Mouse (Mus musculus): ENCODE results near the gene Aig1. TPM values are rescaled to one million over a fixed set of nuclear protein-coding genes. Genes with fewer than 3 reads are reported as not detected.

Aig1 gene
- total RNA-seq, 1 experiment from 2014 or later: 34.5 TPM

DNA sequence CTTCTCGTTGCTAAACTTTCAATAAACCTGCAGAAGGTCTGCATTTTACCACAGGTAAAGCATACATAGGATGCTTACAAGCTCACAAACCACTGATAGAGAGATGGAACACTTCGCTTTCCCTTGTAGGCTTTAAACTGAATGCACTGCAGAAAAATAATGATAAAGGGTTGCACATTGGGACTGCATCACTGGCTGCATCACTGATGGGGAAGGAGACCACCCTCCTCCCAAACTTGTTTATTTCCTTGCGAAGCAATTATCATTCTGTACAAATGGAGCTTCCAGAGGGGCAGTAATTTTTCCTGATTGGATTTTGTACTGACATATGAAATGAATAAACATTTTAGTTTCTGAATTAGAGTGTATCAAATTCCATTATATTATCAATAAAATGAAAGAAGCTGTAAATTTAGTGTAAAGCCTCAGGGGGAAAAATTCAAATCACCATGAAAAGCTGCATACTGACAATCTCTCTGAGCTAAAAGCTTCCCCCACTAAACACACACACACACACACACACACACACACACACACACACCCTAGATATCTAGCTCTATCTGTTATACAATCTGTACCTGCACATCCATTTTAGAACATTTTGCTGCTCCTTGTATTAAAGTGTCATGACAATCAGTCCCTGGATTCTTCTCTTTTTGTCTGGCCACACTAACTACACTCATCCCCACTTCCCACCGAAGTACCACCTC, 138.6 kb downstream of the Aig1 start:
- no peak for ATAC-seq (replicated peaks in 1 of 2; ENCODE audit: insufficient read depth in 1 of 2, low FRiP score in 2 of 2, low TSS enrichment in 1 of 2, low read depth in 1 of 2, poor library complexity in 2 of 2, severe bottlenecking in 2 of 2)

- no peak for ATAC-seq (replicated peaks in 1 of 2; ENCODE audit: insufficient read depth in 1 of 2, low FRiP score in 2 of 2, low TSS enrichment in 1 of 2, low read depth in 1 of 2, poor library complexity in 2 of 2, severe bottlenecking in 2 of 2)
These were observed 141.1 kb downstream of the Aig1 start for GRCm38 (mm10) chr10:13727676-13728075.

DNA sequence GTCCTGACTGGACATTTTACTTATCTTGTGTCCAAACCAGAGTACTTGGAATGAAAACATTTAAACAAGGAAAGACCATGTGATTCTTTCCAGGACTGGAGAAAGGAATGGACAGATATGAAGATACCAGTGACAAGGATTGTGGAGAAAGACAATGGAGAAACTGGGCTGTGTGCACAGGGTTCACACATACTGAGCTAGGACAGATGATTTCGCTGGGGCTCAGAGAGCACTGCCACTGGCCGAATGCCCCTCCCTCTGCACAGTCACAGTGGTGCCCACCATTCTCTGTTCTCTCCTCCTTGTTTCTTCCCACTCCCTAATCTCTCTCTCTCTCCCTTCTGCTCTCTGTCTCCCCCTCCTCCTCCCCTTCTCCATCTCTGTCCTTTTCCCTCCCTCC, 142.6 kb downstream of the Aig1 start:
- ATAC-seq (replicated peaks in 1 of 2; ENCODE audit: insufficient read depth in 1 of 2, low FRiP score in 2 of 2, low TSS enrichment in 1 of 2, low read depth in 1 of 2, poor library complexity in 2 of 2, severe bottlenecking in 2 of 2): no peak

DNA sequence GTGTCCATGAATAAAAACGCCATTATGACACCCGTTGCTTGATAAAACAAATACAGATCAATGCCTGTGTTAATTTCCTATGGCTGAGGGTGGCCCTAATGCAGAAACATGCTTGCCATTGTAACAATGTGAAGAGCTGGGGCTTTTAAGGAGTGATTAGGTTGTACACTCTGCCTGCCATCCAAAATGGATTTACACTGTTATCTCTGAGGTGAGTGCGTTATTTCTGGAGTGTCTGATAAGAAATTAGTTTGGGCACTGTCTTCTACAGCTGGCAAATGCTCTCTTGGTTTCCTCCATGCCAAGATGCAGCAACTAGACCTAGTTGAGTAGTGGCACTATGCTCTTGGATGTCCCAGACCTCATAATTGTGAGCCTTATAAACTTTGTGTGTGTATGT, 143.5 kb downstream of the Aig1 start:
- ATAC-seq (replicated peaks in 1 of 2; ENCODE audit: insufficient read depth in 1 of 2, low FRiP score in 2 of 2, low TSS enrichment in 1 of 2, low read depth in 1 of 2, poor library complexity in 2 of 2, severe bottlenecking in 2 of 2): no peak

DNA sequence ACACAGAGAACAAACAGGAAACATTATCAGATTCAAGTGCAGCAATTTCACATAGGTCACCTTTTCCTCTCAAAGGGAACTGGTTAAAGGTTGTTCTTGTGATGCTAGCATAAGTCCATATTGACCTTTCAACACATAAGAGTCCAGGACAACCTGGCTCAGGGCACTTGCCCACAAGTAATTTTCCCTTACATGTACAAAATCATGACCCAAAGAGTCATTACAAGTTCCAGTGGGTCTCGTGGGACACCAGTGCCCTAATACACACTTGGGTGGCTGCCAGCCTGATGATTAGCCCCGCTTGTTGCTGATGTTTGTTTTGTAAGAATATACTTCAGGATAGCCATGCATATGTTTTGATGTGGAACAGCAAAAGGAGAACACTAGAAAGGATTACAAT, 152.6 kb downstream of the Aig1 start:
- no peak for ATAC-seq (replicated peaks in 1 of 2; ENCODE audit: insufficient read depth in 1 of 2, low FRiP score in 2 of 2, low TSS enrichment in 1 of 2, low read depth in 1 of 2, poor library complexity in 2 of 2, severe bottlenecking in 2 of 2)

DNA sequence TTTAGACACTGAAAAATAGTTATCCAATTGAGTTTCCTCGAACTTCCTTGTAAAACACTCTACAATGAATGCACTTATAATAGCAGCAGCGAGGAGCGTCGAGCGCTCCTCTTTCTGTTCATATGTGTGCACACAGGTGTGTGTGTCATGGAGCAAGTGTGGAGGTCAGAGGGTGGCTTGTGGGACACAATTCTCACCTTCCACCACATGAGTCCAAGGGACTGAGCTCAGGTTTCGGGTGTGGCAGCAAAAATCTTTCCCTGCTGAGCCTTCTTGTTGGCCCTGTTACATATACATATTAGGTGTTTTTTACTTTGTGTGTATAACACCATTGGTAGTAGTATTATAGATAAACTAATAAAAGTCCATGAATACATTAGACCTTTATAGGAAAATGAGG, 153.2 kb downstream of the Aig1 start:
- no peak for ATAC-seq (replicated peaks in 1 of 2; ENCODE audit: insufficient read depth in 1 of 2, low FRiP score in 2 of 2, low TSS enrichment in 1 of 2, low read depth in 1 of 2, poor library complexity in 2 of 2, severe bottlenecking in 2 of 2)

GRCm38 (mm10) chr10:13714920-13715293, 153.9 kb downstream of the Aig1 start:
- no peak for ATAC-seq (replicated peaks in 1 of 2; ENCODE audit: insufficient read depth in 1 of 2, low FRiP score in 2 of 2, low TSS enrichment in 1 of 2, low read depth in 1 of 2, poor library complexity in 2 of 2, severe bottlenecking in 2 of 2)

DNA sequence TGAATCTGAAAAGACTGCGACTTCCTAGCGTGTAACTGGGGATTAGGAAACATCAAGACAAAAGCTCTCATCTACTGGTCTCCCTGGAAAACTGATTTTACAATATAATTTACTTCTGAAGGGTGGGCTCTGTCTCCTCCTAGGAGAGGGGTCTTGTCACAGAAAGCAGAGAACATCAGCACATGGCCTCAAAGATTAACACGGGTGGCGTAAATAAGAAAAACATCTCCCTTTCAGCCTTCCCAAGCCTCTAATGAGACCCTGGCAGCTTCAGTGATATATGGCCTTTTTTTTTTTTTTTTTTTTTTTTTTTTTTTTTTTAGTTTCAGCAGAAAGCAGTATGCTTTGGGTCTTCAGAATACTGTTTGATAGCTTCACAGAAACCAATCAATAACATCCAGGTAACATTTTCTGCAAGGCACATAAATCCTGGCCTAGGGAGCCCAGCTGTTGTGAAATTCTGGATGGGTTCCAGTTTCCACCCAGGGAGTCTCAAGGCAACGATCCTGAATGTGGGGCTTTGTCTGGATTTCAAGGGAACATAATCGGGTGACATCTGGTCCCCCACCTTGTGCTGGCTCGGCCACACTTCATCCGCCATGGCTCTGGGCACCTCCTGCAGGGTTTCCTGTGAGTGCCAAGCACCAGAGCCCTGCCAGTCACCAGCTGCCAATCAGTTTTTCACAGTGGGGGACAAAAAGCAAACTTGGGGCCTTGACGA, 154.4 kb downstream of the Aig1 start:
- ATAC-seq (replicated peaks in 1 of 2; ENCODE audit: insufficient read depth in 1 of 2, low FRiP score in 2 of 2, low TSS enrichment in 1 of 2, low read depth in 1 of 2, poor library complexity in 2 of 2, severe bottlenecking in 2 of 2): peak; percentile 44 to 50; a peak in 3 of 4 replicates

- 0 out of 4 replicates have a peak, but pooled peaks of 1 of the 2 experiments have one; percentile 5 for ATAC-seq (replicated peaks in 1 of 2; ENCODE audit: insufficient read depth in 1 of 2, low FRiP score in 2 of 2, low TSS enrichment in 1 of 2, low read depth in 1 of 2, poor library complexity in 2 of 2, severe bottlenecking in 2 of 2)
These were observed 155.1 kb downstream of the Aig1 start for GRCm38 (mm10) chr10:13713711-13714110.

DNA sequence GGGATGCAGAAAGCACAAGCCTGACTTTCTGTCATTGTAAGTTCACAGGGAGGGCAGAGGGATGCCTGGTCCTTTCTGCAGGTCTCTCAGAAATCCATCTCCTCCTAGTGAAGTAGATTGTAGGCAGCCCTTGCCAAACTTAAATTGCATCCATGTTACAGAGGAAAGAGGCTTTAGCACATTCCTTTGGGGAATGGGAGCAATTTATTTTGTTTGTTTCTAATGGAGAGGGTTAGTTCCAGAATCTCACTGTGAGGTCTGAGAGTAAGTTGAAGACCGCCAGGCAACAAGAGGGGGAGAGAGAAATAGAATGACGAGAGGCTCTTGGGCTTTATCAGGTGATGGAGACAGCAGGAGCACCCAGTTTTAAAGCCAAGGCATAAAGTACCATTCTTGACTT, 155.7 kb downstream of the Aig1 start:
- no peak for ATAC-seq (replicated peaks in 1 of 2; ENCODE audit: insufficient read depth in 1 of 2, low FRiP score in 2 of 2, low TSS enrichment in 1 of 2, low read depth in 1 of 2, poor library complexity in 2 of 2, severe bottlenecking in 2 of 2)

DNA sequence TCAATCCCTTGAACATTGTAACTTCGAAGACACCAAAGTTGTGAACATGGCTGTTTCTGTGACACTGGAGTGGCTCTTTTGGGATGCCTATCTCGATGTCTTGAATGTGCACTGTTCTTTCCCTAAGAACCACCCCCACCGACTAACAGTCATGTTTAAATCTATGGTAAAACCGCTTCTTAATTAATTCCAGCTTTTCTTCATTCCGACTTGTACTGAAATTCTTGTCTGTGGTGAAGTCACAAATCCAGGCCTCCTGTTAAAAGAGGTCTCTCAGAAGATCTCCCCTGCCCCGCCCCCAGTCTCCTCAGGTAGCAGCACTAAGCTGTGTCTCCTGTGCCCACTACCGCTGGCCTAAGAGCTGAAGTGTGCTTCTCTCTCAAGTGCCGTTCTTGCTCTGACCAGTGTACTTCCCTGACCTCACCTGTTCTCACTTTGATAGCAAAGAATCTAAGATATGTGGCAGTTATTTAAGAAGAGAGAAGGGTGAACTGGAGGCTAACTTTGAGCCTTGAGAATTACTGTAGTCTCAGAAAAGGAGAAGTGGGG, 157.4 kb downstream of the Aig1 start:
- no peak for ATAC-seq (replicated peaks in 1 of 2; ENCODE audit: insufficient read depth in 1 of 2, low FRiP score in 2 of 2, low TSS enrichment in 1 of 2, low read depth in 1 of 2, poor library complexity in 2 of 2, severe bottlenecking in 2 of 2)

DNA sequence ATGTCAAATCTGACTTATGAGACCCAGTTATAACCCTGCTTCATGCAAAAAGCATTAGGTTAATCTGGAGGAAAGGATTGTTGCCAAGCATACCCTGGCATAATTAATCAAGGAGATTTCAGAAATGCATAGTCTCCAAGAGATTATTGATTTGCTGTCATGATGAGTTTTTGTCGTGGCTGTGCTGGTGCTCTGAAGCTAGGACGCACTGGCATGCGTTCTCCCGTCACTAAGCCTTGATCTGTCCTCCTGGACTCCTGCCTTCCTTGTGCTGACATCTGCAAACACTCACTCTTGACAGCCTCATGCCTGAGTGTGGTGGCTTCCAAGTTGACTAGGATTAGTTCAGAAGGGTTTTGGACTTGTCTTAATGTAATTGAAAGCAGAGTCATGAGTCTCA, 163.0 kb downstream of the Aig1 start:
- ATAC-seq (replicated peaks in 1 of 2; ENCODE audit: insufficient read depth in 1 of 2, low FRiP score in 2 of 2, low TSS enrichment in 1 of 2, low read depth in 1 of 2, poor library complexity in 2 of 2, severe bottlenecking in 2 of 2): no peak

GRCm38 (mm10) chr10:13702688-13703087, 166.1 kb downstream of the Aig1 start:
- ATAC-seq (replicated peaks in 1 of 2; ENCODE audit: insufficient read depth in 1 of 2, low FRiP score in 2 of 2, low TSS enrichment in 1 of 2, low read depth in 1 of 2, poor library complexity in 2 of 2, severe bottlenecking in 2 of 2): no peak

DNA sequence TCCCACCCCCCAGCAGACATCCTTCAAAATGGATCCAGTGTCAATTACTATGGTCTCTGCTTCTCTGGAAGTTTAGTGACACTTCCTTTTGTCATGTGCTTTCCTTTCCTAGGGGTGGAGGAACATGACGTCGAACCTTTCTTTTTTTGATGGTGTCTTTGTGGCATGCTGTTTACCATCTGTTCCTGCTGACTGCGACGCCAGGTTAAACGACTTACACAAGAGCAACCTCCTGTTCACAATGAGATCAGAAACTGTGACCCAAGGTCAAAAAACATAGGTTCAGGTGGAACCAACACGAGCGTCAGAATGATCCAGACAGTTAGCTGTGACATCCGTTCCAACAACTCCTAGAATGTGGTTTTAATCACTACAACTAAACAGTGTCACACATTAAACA, 166.7 kb downstream of the Aig1 start:
- no peak for ATAC-seq (replicated peaks in 1 of 2; ENCODE audit: insufficient read depth in 1 of 2, low FRiP score in 2 of 2, low TSS enrichment in 1 of 2, low read depth in 1 of 2, poor library complexity in 2 of 2, severe bottlenecking in 2 of 2)

DNA sequence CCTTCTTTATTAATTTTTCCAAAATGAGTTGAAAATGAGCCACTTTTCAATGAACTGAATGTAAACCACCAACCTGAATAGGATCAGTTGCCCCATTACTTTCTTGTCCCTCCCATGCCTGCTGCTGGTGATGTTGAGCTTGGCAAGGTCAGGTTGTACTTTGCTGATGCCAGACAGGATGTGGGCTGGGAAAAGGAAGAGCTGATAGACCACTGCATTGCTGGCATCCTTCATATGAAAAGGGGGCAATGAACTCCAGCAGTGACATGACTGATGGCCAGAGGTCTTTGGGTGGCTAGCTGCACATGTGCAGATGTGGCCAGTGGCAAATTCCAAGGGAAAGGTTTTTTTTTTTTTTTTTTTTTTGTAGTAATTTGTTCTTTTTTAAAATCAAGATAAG, 172.5 kb downstream of the Aig1 start:
- ATAC-seq (replicated peaks in 1 of 2; ENCODE audit: insufficient read depth in 1 of 2, low FRiP score in 2 of 2, low TSS enrichment in 1 of 2, low read depth in 1 of 2, poor library complexity in 2 of 2, severe bottlenecking in 2 of 2): peak; percentile 89 to 95

GRCm38 (mm10) chr10:13693276-13693675, 175.5 kb downstream of the Aig1 start:
- ATAC-seq (replicated peaks in 1 of 2; ENCODE audit: insufficient read depth in 1 of 2, low FRiP score in 2 of 2, low TSS enrichment in 1 of 2, low read depth in 1 of 2, poor library complexity in 2 of 2, severe bottlenecking in 2 of 2): no peak

DNA sequence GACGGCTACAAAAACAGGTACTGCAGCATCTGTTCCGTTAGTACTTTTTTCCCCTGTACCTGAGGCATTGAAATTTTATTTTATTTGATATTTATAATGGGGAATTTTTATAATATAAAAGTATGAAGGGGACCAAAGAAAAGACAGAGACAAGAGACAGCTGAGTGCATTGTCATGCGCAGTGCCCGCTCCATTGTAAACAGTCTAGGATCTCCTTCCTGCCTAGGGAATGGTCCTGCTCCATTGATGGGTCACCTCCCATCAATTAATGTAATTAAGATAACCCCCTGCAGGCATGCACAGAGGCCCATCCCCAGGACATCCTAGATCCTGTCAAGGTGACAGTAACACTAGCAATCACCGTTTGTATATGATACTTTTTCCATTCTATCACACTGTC, 178.0 kb downstream of the Aig1 start:
- no peak for ATAC-seq (replicated peaks in 1 of 2; ENCODE audit: insufficient read depth in 1 of 2, low FRiP score in 2 of 2, low TSS enrichment in 1 of 2, low read depth in 1 of 2, poor library complexity in 2 of 2, severe bottlenecking in 2 of 2)

DNA sequence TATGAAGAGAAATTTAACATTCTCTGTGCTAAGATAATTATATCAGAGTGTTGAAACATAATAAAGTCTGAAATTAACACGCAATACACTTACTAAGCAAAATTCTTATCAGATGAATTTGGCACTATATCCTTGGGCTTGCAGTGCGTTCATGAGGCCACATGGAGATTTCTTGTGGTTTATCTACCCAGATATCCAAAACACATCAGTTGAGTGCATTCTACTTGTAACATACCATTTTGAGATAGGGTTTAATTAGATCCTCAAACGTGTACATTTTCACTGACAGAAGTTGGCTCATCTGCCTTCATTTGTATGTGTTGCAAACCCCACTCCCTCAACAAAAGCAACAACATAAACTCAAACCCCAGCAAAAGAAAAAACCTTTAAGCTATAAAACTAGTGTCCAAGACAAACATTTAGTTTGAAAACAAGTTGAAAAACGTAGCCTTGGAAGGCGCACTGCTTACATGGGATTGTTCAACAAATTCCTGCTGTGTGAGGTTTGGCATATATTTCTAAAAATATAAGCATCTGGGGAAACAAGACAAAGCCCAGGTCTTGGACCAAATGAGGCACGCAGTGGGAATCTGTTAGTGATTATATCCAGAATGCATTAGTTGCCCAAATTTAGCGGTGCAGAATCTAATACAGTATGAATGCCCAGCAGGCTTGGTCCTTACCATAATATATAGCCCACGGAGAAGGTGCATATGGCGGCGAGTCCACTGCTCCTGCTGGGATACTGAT, 178.8 kb downstream of the Aig1 start:
- no peak for ATAC-seq (replicated peaks in 1 of 2; ENCODE audit: insufficient read depth in 1 of 2, low FRiP score in 2 of 2, low TSS enrichment in 1 of 2, low read depth in 1 of 2, poor library complexity in 2 of 2, severe bottlenecking in 2 of 2)
